Mouse (Mus musculus): ENCODE measurements around the gene Cacnb4.
A peak's percentile ranks its signal among the peaks of the same experiment; 100 is the strongest.

The Cacnb4 gene

GRCm38 (mm10) chr2:52421197-52421596 is 255.4 kb downstream of the Cacnb4 start:
- DNase-seq (ENCODE audit: low spot score): no peak

- no peak for DNase-seq (ENCODE audit: low spot score)
Measured at GRCm38 (mm10) chr2:52420001-52420710, 256.5 kb downstream of the Cacnb4 start.

- no peak for DNase-seq (ENCODE audit: low spot score)
Measured at GRCm38 (mm10) chr2:52419295-52419694, 257.3 kb downstream of the Cacnb4 start.

GRCm38 (mm10) chr2:52412524-52413037 is 264.1 kb downstream of the Cacnb4 start:
- DNase-seq (ENCODE audit: low spot score): no peak

GRCm38 (mm10) chr2:52406480-52406879 is 270.2 kb downstream of the Cacnb4 start:
- peak; percentile 3 for DNase-seq (ENCODE audit: low spot score)

- no peak for DNase-seq (ENCODE audit: low spot score)
Measured at GRCm38 (mm10) chr2:52405238-52405637, 271.4 kb downstream of the Cacnb4 start.

- no peak for DNase-seq (ENCODE audit: low spot score)
Measured at GRCm38 (mm10) chr2:52394529-52394928, 282.1 kb downstream of the Cacnb4 start.

- DNase-seq (ENCODE audit: low spot score): no peak
Measured at GRCm38 (mm10) chr2:52390415-52390975, 286.1 kb downstream of the Cacnb4 start.

- no peak for DNase-seq (ENCODE audit: low spot score)
Measured at GRCm38 (mm10) chr2:52389975-52390374, 286.7 kb downstream of the Cacnb4 start.

- DNase-seq (ENCODE audit: low spot score): no peak
Measured at GRCm38 (mm10) chr2:52386451-52386850, 290.2 kb downstream of the Cacnb4 start.

GRCm38 (mm10) chr2:52386037-52386436 is 290.6 kb downstream of the Cacnb4 start:
- DNase-seq (ENCODE audit: low spot score): no peak

GRCm38 (mm10) chr2:52378848-52379261 is 297.8 kb downstream of the Cacnb4 start:
- DNase-seq (ENCODE audit: low spot score): peak; percentile 62

- peak; percentile 13 for DNase-seq (ENCODE audit: low spot score)
Measured at GRCm38 (mm10) chr2:52378448-52378804, 298.2 kb downstream of the Cacnb4 start, which contains the start of gene Neb. Gene Neb, minus strand, starts transcription at chr2:52378474.

Data from T-cell, adult 2 months (primary cell).